Mouse (Mus musculus): ENCODE measurements around the gene Fbxw11. TPM values are rescaled to one million over a fixed set of nuclear protein-coding genes. Genes with fewer than 3 reads are reported as not detected.
A peak's percentile ranks its signal among the peaks of the same experiment; 100 is the strongest.

Fbxw11 gene
- polyA plus RNA-seq (2015; fragmentation: Nextera tagmentation; extraction: Ambion mirVana), result 31.5 and 32.1 TPM in 2 replicates

DNA sequence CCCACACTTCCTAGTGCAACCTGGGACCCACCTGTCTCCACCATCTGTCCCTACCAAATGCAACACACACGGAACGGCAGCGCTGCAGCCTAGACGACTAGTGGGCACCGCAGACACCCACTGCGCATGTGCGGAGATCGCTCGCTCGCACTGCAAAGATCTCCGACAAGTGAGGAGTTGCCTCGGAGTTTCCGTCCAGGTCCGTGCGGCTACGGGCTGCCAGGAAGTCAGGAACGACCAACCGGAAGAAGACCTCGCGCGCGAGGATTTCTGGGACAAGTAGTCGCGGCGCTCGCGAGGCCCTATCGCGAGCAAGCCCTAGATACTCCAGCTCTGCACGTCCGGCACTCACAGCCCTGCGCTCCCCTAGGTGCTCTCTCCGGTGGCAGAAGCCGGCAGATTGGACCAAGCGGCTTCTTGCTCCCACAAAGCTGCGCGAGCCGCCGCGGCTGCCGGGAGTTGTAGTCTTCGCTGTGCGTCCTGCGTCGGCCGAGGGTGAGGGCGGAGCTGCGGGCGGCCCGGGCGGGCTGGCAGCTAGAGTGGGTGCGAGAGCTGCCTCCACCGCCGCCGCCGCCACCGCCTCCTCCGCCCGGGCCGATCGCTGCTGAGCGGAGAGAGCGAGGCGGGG, at the start of gene Fbxw11:
Gene Fbxw11 (plus strand): TSS at position 476 of the 628 bp plus-strand sequence.
- Histone ChIP-seq H3K4me1 (replicated peaks; ENCODE audit: control insufficient read depth, insufficient read depth) (no peaks in the 10 kb centered on the region; the same call in 1 of the 2 replicates), H3K4me2 (replicated peaks; ENCODE audit: low read depth) (peak within 1 kb of the TSS; percentile 67), H3K36me3 (ENCODE audit: control insufficient read depth, insufficient read depth, low read length) (no peaks in the 10 kb centered on the region), H3K9me3 (ENCODE audit: control insufficient read depth, low read length) (no peaks in the 10 kb centered on the region), H3K27me3 (ENCODE audit: control insufficient read depth, insufficient read depth, low read length) (no peaks in the 10 kb centered on the region), H3K4me3 (ENCODE audit: low read depth, low read length) (peak within 1 kb of the TSS; percentile 95), H3K9ac (ENCODE audit: low read length) (peak within 1 kb of the TSS; percentile 98), H3K27ac (replicated peaks) (peak within 1 kb of the TSS; percentile 99)
- TF ChIP-seq CTCF (IDR thresholded peaks at IDR 0.05; ENCODE audit: low read depth), result peak; percentile 12; the same call in 1 of the 2 replicates
- TF ChIP-seq EP300 (optimal IDR thresholded peaks at IDR 0.05), result no peak
- 0% methylated on average over 50 of the region's 64 CpGs for WGBS
- DNase-seq (ENCODE audit: low spot score), result peak; percentile 96
- peak; percentile 94 for ATAC-seq (ENCODE audit: low FRiP score, low TSS enrichment)

DNA sequence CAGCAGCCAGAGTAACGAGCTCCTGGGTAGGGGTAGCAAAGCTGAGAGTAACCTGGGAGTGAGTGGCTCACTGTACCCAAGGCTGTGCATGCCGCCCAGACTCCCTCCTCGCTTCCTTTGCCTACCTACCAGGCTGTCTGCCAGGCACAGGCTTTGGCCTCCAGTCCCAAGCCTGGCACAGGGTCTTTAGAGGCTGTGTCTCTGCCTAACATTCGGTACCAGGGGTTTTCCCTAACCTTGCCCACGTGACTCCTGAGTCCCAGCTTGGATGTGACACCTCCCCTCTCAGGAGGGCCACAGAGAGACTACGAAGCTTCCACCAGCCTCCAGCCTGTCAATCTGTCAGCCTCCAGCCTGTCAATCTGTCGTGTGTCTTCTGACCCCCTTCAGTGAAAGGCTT, 49.4 kb upstream of the Fbxw11 start:
- ATAC-seq (ENCODE audit: low FRiP score, low TSS enrichment) (no peak), DNase-seq (ENCODE audit: low spot score) (no peak)
- TF ChIP-seq EP300 (optimal IDR thresholded peaks at IDR 0.05), result no peak
- TF ChIP-seq CTCF (IDR thresholded peaks at IDR 0.05; ENCODE audit: low read depth), result no peak
- H3K4me2 ChIP-seq (replicated peaks; ENCODE audit: low read depth), result no peak overlapping the region
- H3K27ac ChIP-seq (replicated peaks), result no peak overlapping the region
- H3K4me1 ChIP-seq (replicated peaks; ENCODE audit: control insufficient read depth, insufficient read depth), result no peaks in the 10 kb centered on the region
- no peak overlapping the region for H3K9ac ChIP-seq (ENCODE audit: low read length)
- no peaks in the 10 kb centered on the region for H3K27me3 ChIP-seq (ENCODE audit: control insufficient read depth, insufficient read depth, low read length)
- no peak overlapping the region for H3K4me3 ChIP-seq (ENCODE audit: low read depth, low read length)
- 89% methylated on average over 7 of the region's 7 CpGs for WGBS
- H3K36me3 ChIP-seq (ENCODE audit: control insufficient read depth, insufficient read depth, low read length), result no peaks in the 10 kb centered on the region
- no peaks in the 10 kb centered on the region for H3K9me3 ChIP-seq (ENCODE audit: control insufficient read depth, low read length)

DNA sequence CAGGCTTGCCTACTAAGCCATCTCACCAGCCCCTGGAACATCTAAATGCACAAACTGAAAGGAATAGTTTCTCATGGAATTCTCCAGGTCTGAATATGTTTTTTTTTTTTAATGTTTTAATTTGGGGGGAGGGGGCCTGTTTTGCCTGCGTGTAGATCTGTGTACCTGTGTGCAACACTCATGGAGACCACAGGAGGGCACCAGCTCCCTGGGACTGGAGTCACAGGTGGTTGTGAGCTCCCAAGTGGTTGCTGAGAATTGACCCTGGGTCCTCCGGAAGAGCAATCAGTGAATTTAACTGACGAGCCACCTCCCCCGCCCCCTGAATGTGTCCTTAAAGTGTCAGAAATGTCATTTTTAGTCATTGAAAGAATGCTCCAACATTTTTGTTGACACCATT, 48.4 kb upstream of the Fbxw11 start:
- DNase-seq (ENCODE audit: low spot score), result no peak
- TF ChIP-seq CTCF (IDR thresholded peaks at IDR 0.05; ENCODE audit: low read depth), result peak; percentile 47
- no peak for TF ChIP-seq EP300 (optimal IDR thresholded peaks at IDR 0.05)
- Histone ChIP-seq H3K27me3 (ENCODE audit: control insufficient read depth, insufficient read depth, low read length) (no peaks in the 10 kb centered on the region), H3K4me2 (replicated peaks; ENCODE audit: low read depth) (no peak overlapping the region), H3K9me3 (ENCODE audit: control insufficient read depth, low read length) (no peaks in the 10 kb centered on the region), H3K27ac (replicated peaks) (no peak overlapping the region), H3K36me3 (ENCODE audit: control insufficient read depth, insufficient read depth, low read length) (no peaks in the 10 kb centered on the region), H3K4me1 (replicated peaks; ENCODE audit: control insufficient read depth, insufficient read depth) (no peaks in the 10 kb centered on the region), H3K4me3 (ENCODE audit: low read depth, low read length) (no peak overlapping the region), H3K9ac (ENCODE audit: low read length) (no peak overlapping the region)
- WGBS, result 98% methylated on average over 4 of the region's 4 CpGs
- ATAC-seq (ENCODE audit: low FRiP score, low TSS enrichment), result no peak

DNA sequence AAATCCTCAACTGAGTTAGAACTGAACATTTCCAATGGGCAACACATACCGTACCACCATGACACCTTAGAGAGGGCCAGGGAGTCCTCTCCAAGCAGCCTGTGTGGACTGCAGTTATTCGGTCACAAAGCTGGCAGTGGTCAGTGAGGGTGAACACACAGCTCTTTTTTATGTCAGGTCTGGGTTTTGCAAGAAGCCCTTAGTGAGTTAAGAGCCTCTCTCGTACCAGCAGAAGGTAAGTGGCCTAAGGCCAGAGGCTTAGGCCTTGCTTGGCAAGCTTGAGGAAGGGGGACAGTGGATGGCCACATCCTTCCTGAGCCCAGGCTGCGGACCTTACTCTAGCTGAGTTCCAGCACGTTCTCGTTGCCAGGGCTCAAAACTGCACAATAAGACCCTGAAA, 42.2 kb upstream of the Fbxw11 start:
- no peak overlapping the region for H3K4me3 ChIP-seq (ENCODE audit: low read depth, low read length)
- 91% methylated on average over 6 of the region's 6 CpGs for WGBS

DNA sequence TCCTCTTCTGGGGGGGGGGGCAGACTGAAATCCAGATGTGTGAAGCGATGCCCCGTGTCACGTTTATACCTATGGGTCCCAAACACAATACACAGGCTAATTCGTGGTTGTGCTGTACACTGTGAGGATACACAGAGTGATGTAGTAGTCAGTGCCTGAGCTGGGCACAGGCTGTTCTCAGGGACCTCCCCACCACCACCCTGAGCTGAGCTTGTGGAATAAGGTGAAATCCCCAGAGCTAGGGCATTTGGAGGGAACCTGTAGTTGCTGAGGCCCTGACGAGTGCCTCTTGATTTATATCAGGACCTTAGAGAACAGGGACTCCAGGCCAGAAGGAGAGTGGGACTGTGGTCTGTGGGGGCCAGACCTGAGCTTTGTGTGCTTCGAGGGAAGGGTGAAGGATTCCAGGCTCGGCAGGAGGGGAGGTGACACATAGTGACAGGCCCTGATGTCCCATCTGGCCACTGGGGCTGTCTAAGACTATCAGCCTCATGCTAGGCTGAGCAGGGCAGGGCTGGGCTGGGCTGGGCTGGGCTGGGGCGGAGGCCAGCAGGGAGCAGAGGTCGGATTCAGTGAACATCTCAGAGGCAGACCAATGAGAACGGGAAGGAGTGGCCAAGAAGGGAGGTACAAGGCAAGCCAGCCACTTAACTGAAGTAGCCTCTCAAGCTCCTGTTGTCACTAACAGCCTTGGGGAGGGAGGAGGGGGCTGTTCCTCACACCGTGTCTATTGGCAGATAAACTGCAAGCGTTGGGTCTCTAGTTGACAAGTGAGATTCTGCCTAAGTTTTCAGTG, 40.8 kb upstream of the Fbxw11 start:
- Histone ChIP-seq H3K27ac (replicated peaks) (no peak overlapping the region), H3K9me3 (ENCODE audit: control insufficient read depth, low read length) (no peaks in the 10 kb centered on the region), H3K4me2 (replicated peaks; ENCODE audit: low read depth) (0 out of 2 replicates have a peak overlapping the region, but pooled peaks have one; percentile 15), H3K4me3 (ENCODE audit: low read depth, low read length) (no peak overlapping the region), H3K36me3 (ENCODE audit: control insufficient read depth, insufficient read depth, low read length) (no peaks in the 10 kb centered on the region), H3K27me3 (ENCODE audit: control insufficient read depth, insufficient read depth, low read length) (no peaks in the 10 kb centered on the region), H3K9ac (ENCODE audit: low read length) (no peak overlapping the region), H3K4me1 (replicated peaks; ENCODE audit: control insufficient read depth, insufficient read depth) (0 out of 2 replicates have a peak, but pooled peaks cover 6% of the 10 kb centered on the region)
- TF ChIP-seq CTCF (IDR thresholded peaks at IDR 0.05; ENCODE audit: low read depth), result no peak
- TF ChIP-seq EP300 (optimal IDR thresholded peaks at IDR 0.05), result no peak
- ATAC-seq (ENCODE audit: low FRiP score, low TSS enrichment), result peak; percentile 91
- WGBS, result 37% methylated on average over 12 of the region's 12 CpGs
- DNase-seq (ENCODE audit: low spot score), result peak; percentile 73

More for the DNA sequence above, 42.2 kb upstream of the Fbxw11 start:
- Histone ChIP-seq H3K4me1 (replicated peaks; ENCODE audit: control insufficient read depth, insufficient read depth) (0 out of 2 replicates have a peak, but pooled peaks cover 6% of the 10 kb centered on the region), H3K27ac (replicated peaks) (no peak overlapping the region), H3K4me2 (replicated peaks; ENCODE audit: low read depth) (no peak overlapping the region), H3K9ac (ENCODE audit: low read length) (no peak overlapping the region), H3K27me3 (ENCODE audit: control insufficient read depth, insufficient read depth, low read length) (no peaks in the 10 kb centered on the region), H3K9me3 (ENCODE audit: control insufficient read depth, low read length) (no peaks in the 10 kb centered on the region), H3K36me3 (ENCODE audit: control insufficient read depth, insufficient read depth, low read length) (no peaks in the 10 kb centered on the region)
- TF ChIP-seq CTCF (IDR thresholded peaks at IDR 0.05; ENCODE audit: low read depth), result no peak
- no peak for TF ChIP-seq EP300 (optimal IDR thresholded peaks at IDR 0.05)
- DNase-seq (ENCODE audit: low spot score), result no peak
- ATAC-seq (ENCODE audit: low FRiP score, low TSS enrichment), result no peak
